Mouse (Mus musculus): ENCODE data around the gene Slc9a3r2.

The Slc9a3r2 gene

GRCm38 (mm10) chr17:24650070-24650616, at the start of gene Slc9a3r2:
TSS of gene Slc9a3r2 (minus strand) at chr17:24650327.
- Histone ChIP-seq H3K36me3 (ENCODE audit: control insufficient read depth, insufficient read depth, low read length, poor library complexity, severe bottlenecking) (no peaks in the 10 kb centered on the region), H3K27me3 (ENCODE audit: control insufficient read depth, insufficient read depth, low read length, poor library complexity, severe bottlenecking) (no peaks in the 10 kb centered on the region)
- no peak for DNase-seq (ENCODE audit: low read depth, low spot score)

GRCm38 (mm10) chr17:24699473-24699872, 49.3 kb upstream of the Slc9a3r2 start:
- no peak for DNase-seq (ENCODE audit: low read depth, low spot score)
- Histone ChIP-seq H3K36me3 (ENCODE audit: control insufficient read depth, insufficient read depth, low read length, poor library complexity, severe bottlenecking) (peaks cover 2% of the 10 kb centered on the region), H3K27me3 (ENCODE audit: control insufficient read depth, insufficient read depth, low read length, poor library complexity, severe bottlenecking) (no peaks in the 10 kb centered on the region)

- Histone ChIP-seq H3K36me3 (ENCODE audit: control insufficient read depth, insufficient read depth, low read length, poor library complexity, severe bottlenecking) (peaks cover 2% of the 10 kb centered on the region), H3K27me3 (ENCODE audit: control insufficient read depth, insufficient read depth, low read length, poor library complexity, severe bottlenecking) (no peaks in the 10 kb centered on the region)
- no peak for DNase-seq (ENCODE audit: low read depth, low spot score)
Measured at GRCm38 (mm10) chr17:24698715-24699114, 48.6 kb upstream of the Slc9a3r2 start.

GRCm38 (mm10) chr17:24697985-24698384, 47.9 kb upstream of the Slc9a3r2 start:
- H3K36me3 ChIP-seq (ENCODE audit: control insufficient read depth, insufficient read depth, low read length, poor library complexity, severe bottlenecking), result peaks cover 2% of the 10 kb centered on the region
- DNase-seq (ENCODE audit: low read depth, low spot score), result no peak
- H3K27me3 ChIP-seq (ENCODE audit: control insufficient read depth, insufficient read depth, low read length, poor library complexity, severe bottlenecking), result no peaks in the 10 kb centered on the region

GRCm38 (mm10) chr17:24696011-24696697, 46.0 kb upstream of the Slc9a3r2 start, which contains the start of the genes Gfer and Noxo1:
TSS of gene Gfer (minus strand) at chr17:24696156.
TSS of gene Noxo1 (plus strand) at chr17:24696234.
- peak; percentile 87 for DNase-seq (ENCODE audit: low read depth, low spot score)
- no peaks in the 10 kb centered on the region for H3K27me3 ChIP-seq (ENCODE audit: control insufficient read depth, insufficient read depth, low read length, poor library complexity, severe bottlenecking)
- no peaks in the 10 kb centered on the region for H3K36me3 ChIP-seq (ENCODE audit: control insufficient read depth, insufficient read depth, low read length, poor library complexity, severe bottlenecking)

- no peaks in the 10 kb centered on the region for H3K36me3 ChIP-seq (ENCODE audit: control insufficient read depth, insufficient read depth, low read length, poor library complexity, severe bottlenecking)
- DNase-seq (ENCODE audit: low read depth, low spot score), result no peak
- H3K27me3 ChIP-seq (ENCODE audit: control insufficient read depth, insufficient read depth, low read length, poor library complexity, severe bottlenecking), result no peaks in the 10 kb centered on the region
Measured at GRCm38 (mm10) chr17:24695326-24696010, 45.3 kb upstream of the Slc9a3r2 start.

GRCm38 (mm10) chr17:24692385-24692784, 42.3 kb upstream of the Slc9a3r2 start:
- DNase-seq (ENCODE audit: low read depth, low spot score), result no peak
- Histone ChIP-seq H3K36me3 (ENCODE audit: control insufficient read depth, insufficient read depth, low read length, poor library complexity, severe bottlenecking) (no peaks in the 10 kb centered on the region; the same call in 1 of the 2 replicates), H3K27me3 (ENCODE audit: control insufficient read depth, insufficient read depth, low read length, poor library complexity, severe bottlenecking) (no peaks in the 10 kb centered on the region; the same call in 1 of the 2 replicates)

GRCm38 (mm10) chr17:24689251-24690081, 39.3 kb upstream of the Slc9a3r2 start, which contains the start of gene Syngr3:
TSS of gene Syngr3 (minus strand) at chr17:24689955.
- DNase-seq (ENCODE audit: low read depth, low spot score), result no peak
- no peaks in the 10 kb centered on the region; the same call in 1 of the 2 replicates for H3K36me3 ChIP-seq (ENCODE audit: control insufficient read depth, insufficient read depth, low read length, poor library complexity, severe bottlenecking)

GRCm38 (mm10) chr17:24687599-24687998, 37.5 kb upstream of the Slc9a3r2 start:
- Histone ChIP-seq H3K36me3 (ENCODE audit: control insufficient read depth, insufficient read depth, low read length, poor library complexity, severe bottlenecking) (no peaks in the 10 kb centered on the region; the same call in 1 of the 2 replicates), H3K27me3 (ENCODE audit: control insufficient read depth, insufficient read depth, low read length, poor library complexity, severe bottlenecking) (no peaks in the 10 kb centered on the region; the same call in 1 of the 2 replicates)
- DNase-seq (ENCODE audit: low read depth, low spot score), result no peak

More at GRCm38 (mm10) chr17:24689251-24690081, 39.3 kb upstream of the Slc9a3r2 start, which contains the start of gene Syngr3:
- H3K27me3 ChIP-seq (ENCODE audit: control insufficient read depth, insufficient read depth, low read length, poor library complexity, severe bottlenecking), result no peaks in the 10 kb centered on the region; the same call in 1 of the 2 replicates

GRCm38 (mm10) chr17:24687146-24687595, 37.0 kb upstream of the Slc9a3r2 start:
- no peaks in the 10 kb centered on the region; the same call in 1 of the 2 replicates for H3K36me3 ChIP-seq (ENCODE audit: control insufficient read depth, insufficient read depth, low read length, poor library complexity, severe bottlenecking)
- DNase-seq (ENCODE audit: low read depth, low spot score), result peak; percentile 68

GRCm38 (mm10) chr17:24686514-24686913, 36.4 kb upstream of the Slc9a3r2 start:
- no peaks in the 10 kb centered on the region; the same call in 1 of the 2 replicates for H3K36me3 ChIP-seq (ENCODE audit: control insufficient read depth, insufficient read depth, low read length, poor library complexity, severe bottlenecking)
- DNase-seq (ENCODE audit: low read depth, low spot score), result peak; percentile 78
- no peaks in the 10 kb centered on the region; the same call in 1 of the 2 replicates for H3K27me3 ChIP-seq (ENCODE audit: control insufficient read depth, insufficient read depth, low read length, poor library complexity, severe bottlenecking)

More at GRCm38 (mm10) chr17:24687146-24687595, 37.0 kb upstream of the Slc9a3r2 start:
- H3K27me3 ChIP-seq (ENCODE audit: control insufficient read depth, insufficient read depth, low read length, poor library complexity, severe bottlenecking), result no peaks in the 10 kb centered on the region; the same call in 1 of the 2 replicates

- Histone ChIP-seq H3K27me3 (ENCODE audit: control insufficient read depth, insufficient read depth, low read length, poor library complexity, severe bottlenecking) (no peaks in the 10 kb centered on the region), H3K36me3 (ENCODE audit: control insufficient read depth, insufficient read depth, low read length, poor library complexity, severe bottlenecking) (peaks cover 4% of the 10 kb centered on the region)
- no peak for DNase-seq (ENCODE audit: low read depth, low spot score)
Measured at GRCm38 (mm10) chr17:24677500-24678080, 27.5 kb upstream of the Slc9a3r2 start.

GRCm38 (mm10) chr17:24676877-24677276, 26.8 kb upstream of the Slc9a3r2 start:
- Histone ChIP-seq H3K27me3 (ENCODE audit: control insufficient read depth, insufficient read depth, low read length, poor library complexity, severe bottlenecking) (no peaks in the 10 kb centered on the region), H3K36me3 (ENCODE audit: control insufficient read depth, insufficient read depth, low read length, poor library complexity, severe bottlenecking) (peaks cover 4% of the 10 kb centered on the region)
- DNase-seq (ENCODE audit: low read depth, low spot score), result no peak

GRCm38 (mm10) chr17:24676187-24676586, 26.1 kb upstream of the Slc9a3r2 start:
- H3K27me3 ChIP-seq (ENCODE audit: control insufficient read depth, insufficient read depth, low read length, poor library complexity, severe bottlenecking), result no peaks in the 10 kb centered on the region
- DNase-seq (ENCODE audit: low read depth, low spot score), result peak; percentile 85
- peaks cover 4% of the 10 kb centered on the region for H3K36me3 ChIP-seq (ENCODE audit: control insufficient read depth, insufficient read depth, low read length, poor library complexity, severe bottlenecking)
